Mouse (Mus musculus) ovary, postnatal 14 days (tissue): ENCODE measurements around the gene Kif21b.

Source experiments
- DNase-seq: peaks from one replicate; pipeline ENCODE4 v3.0.0; 2022; ENCODE audit warnings: low spot score

Kif21b gene

GRCm38 (mm10) chr1:136128944-136129589, 2.1 kb upstream of the Kif21b start:
- no peak for DNase-seq

- no peak for DNase-seq
Measured at GRCm38 (mm10) chr1:136130107-136130506, 1.1 kb upstream of the Kif21b start.

- DNase-seq, result no peak
Measured at GRCm38 (mm10) chr1:136131603-136132291, 558 bp downstream of the Kif21b start.

- no peak for DNase-seq
Measured at GRCm38 (mm10) chr1:136132386-136133201, 1.4 kb downstream of the Kif21b start.

- no peak for DNase-seq
Measured at GRCm38 (mm10) chr1:136133570-136134240, 2.5 kb downstream of the Kif21b start.

GRCm38 (mm10) chr1:136134547-136134946, 3.4 kb downstream of the Kif21b start:
- no peak for DNase-seq

- DNase-seq, result no peak
Measured at GRCm38 (mm10) chr1:136135046-136135445, 3.9 kb downstream of the Kif21b start.

GRCm38 (mm10) chr1:136135777-136136444, 4.7 kb downstream of the Kif21b start:
- DNase-seq, result no peak

- no peak for DNase-seq
Measured at GRCm38 (mm10) chr1:136136547-136136946, 5.4 kb downstream of the Kif21b start.

- DNase-seq, result no peak
Measured at GRCm38 (mm10) chr1:136137071-136137531, 5.9 kb downstream of the Kif21b start.

GRCm38 (mm10) chr1:136137575-136137974, 6.4 kb downstream of the Kif21b start:
- DNase-seq, result peak; percentile 38

- DNase-seq, result no peak
Measured at GRCm38 (mm10) chr1:136138191-136138830, 7.1 kb downstream of the Kif21b start.

- DNase-seq, result peak; percentile 49
Measured at GRCm38 (mm10) chr1:136139990-136140640, 8.9 kb downstream of the Kif21b start.

GRCm38 (mm10) chr1:136141176-136141950, 10.2 kb downstream of the Kif21b start:
- no peak for DNase-seq

GRCm38 (mm10) chr1:136142336-136142735, 11.1 kb downstream of the Kif21b start:
- DNase-seq, result no peak

- no peak for DNase-seq
Measured at GRCm38 (mm10) chr1:136143514-136143913, 12.3 kb downstream of the Kif21b start.

- no peak for DNase-seq
Measured at GRCm38 (mm10) chr1:136149702-136150101, 18.5 kb downstream of the Kif21b start.

GRCm38 (mm10) chr1:136151371-136151770, 20.2 kb downstream of the Kif21b start:
- no peak for DNase-seq

- DNase-seq, result no peak
Measured at GRCm38 (mm10) chr1:136156304-136156703, 25.1 kb downstream of the Kif21b start.

GRCm38 (mm10) chr1:136156951-136157350, 25.8 kb downstream of the Kif21b start:
- DNase-seq, result no peak
